Mouse (Mus musculus): Measurements from ENCODE around the gene Rep15.

DNA sequence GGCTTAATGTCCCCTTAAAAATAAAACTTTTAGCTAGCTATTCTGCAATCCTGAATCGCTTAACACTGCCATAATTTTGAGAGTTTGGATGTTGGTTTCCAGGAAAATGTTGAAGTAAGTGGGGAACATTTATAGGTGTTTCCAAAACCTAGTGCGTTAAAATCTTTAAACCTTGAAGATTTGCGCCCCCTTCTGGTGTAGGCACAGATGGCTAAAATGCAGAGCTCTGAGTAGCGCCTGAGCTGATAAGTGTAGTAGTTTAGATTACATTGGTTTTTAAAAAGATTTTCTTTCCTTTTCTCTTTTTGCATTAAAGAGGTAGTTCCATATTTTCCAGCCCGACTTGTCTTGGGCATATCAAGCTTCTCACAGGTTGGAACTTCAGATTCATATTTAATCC lies 38.1 kb upstream of the Rep15 start:
- TF ChIP-seq POLR2A (IDR thresholded peaks at IDR 0.05; ENCODE audit: borderline replicate concordance, insufficient read depth, low read length) (no peak), CTCF (IDR thresholded peaks at IDR 0.05; ENCODE audit: borderline replicate concordance, insufficient read depth, low read depth, low read length) (peak; percentile 30; the same call in 1 of the 2 replicates)
